Mouse (Mus musculus): ENCODE data around the gene Sik1. TPM values are rescaled to one million over a fixed set of nuclear protein-coding genes. Genes with fewer than 3 reads are reported as not detected.

Gene Sik1
- polyA plus RNA-seq, 1 experiment from 2014 or later: 16.2 TPM

- no peaks in the 10 kb centered on the region for H3K9me3 ChIP-seq (ENCODE audit: control insufficient read depth, low read length)
- 86% methylated on average over 14 of the region's 14 CpGs for WGBS
- no peak overlapping the region for H3K9ac ChIP-seq (ENCODE audit: low read depth, low read length)
- no peak overlapping the region for H3K27ac ChIP-seq (ENCODE audit: low read depth, low read length)
- no peak overlapping the region for H3K4me2 ChIP-seq (ENCODE audit: low read length)
- H3K4me1 ChIP-seq (ENCODE audit: control insufficient read depth, insufficient read depth, low read depth, low read length): peaks cover 12% of the 10 kb centered on the region; the same call in 1 of the 2 replicates
- no peak for ATAC-seq
- no peaks in the 10 kb centered on the region; the same call in 1 of the 2 replicates for H3K27me3 ChIP-seq (replicated peaks; ENCODE audit: control insufficient read depth, insufficient read depth, low read length)
- H3K36me3 ChIP-seq (ENCODE audit: control insufficient read depth, insufficient read depth, low read length): no peaks in the 10 kb centered on the region
- H3K4me3 ChIP-seq (ENCODE audit: low read length): no peak overlapping the region
These were observed 23.6 kb downstream of the Sik1 start for GRCm38 (mm10) chr17:31831866-31832576.

- Histone ChIP-seq H3K27ac (ENCODE audit: low read depth, low read length) (no peak overlapping the region), H3K4me1 (ENCODE audit: control insufficient read depth, insufficient read depth, low read depth, low read length) (peaks cover 12% of the 10 kb centered on the region; the same call in 1 of the 2 replicates), H3K4me3 (ENCODE audit: low read length) (no peak overlapping the region), H3K9ac (ENCODE audit: low read depth, low read length) (no peak overlapping the region), H3K4me2 (ENCODE audit: low read length) (no peak overlapping the region), H3K36me3 (ENCODE audit: control insufficient read depth, insufficient read depth, low read length) (no peaks in the 10 kb centered on the region), H3K27me3 (replicated peaks; ENCODE audit: control insufficient read depth, insufficient read depth, low read length) (no peaks in the 10 kb centered on the region; the same call in 1 of the 2 replicates), H3K9me3 (ENCODE audit: control insufficient read depth, low read length) (no peaks in the 10 kb centered on the region)
- 81% methylated on average over 6 of the region's 6 CpGs for WGBS
- no peak for ATAC-seq
These were observed 24.3 kb downstream of the Sik1 start for GRCm38 (mm10) chr17:31831097-31831865.

- H3K4me3 ChIP-seq (ENCODE audit: low read length): no peak overlapping the region
- H3K4me2 ChIP-seq (ENCODE audit: low read length): no peak overlapping the region
- ATAC-seq: no peak
- H3K9me3 ChIP-seq (ENCODE audit: control insufficient read depth, low read length): no peaks in the 10 kb centered on the region
- H3K4me1 ChIP-seq (ENCODE audit: control insufficient read depth, insufficient read depth, low read depth, low read length): peaks cover 12% of the 10 kb centered on the region; the same call in 1 of the 2 replicates
- no peaks in the 10 kb centered on the region; the same call in 1 of the 2 replicates for H3K27me3 ChIP-seq (replicated peaks; ENCODE audit: control insufficient read depth, insufficient read depth, low read length)
- no peak overlapping the region for H3K27ac ChIP-seq (ENCODE audit: low read depth, low read length)
- H3K36me3 ChIP-seq (ENCODE audit: control insufficient read depth, insufficient read depth, low read length): no peaks in the 10 kb centered on the region
- H3K9ac ChIP-seq (ENCODE audit: low read depth, low read length): no peak overlapping the region
- 92% methylated on average over 8 of the region's 8 CpGs for WGBS
These were observed 25.0 kb downstream of the Sik1 start for GRCm38 (mm10) chr17:31830506-31831075.

- no peaks in the 10 kb centered on the region for H3K9me3 ChIP-seq (ENCODE audit: control insufficient read depth, low read length)
- no peak overlapping the region for H3K4me2 ChIP-seq (ENCODE audit: low read length)
- H3K9ac ChIP-seq (ENCODE audit: low read depth, low read length): no peak overlapping the region
- H3K27me3 ChIP-seq (replicated peaks; ENCODE audit: control insufficient read depth, insufficient read depth, low read length): no peaks in the 10 kb centered on the region; the same call in 1 of the 2 replicates
- no peaks in the 10 kb centered on the region for H3K36me3 ChIP-seq (ENCODE audit: control insufficient read depth, insufficient read depth, low read length)
- 92% methylated on average over 5 of the region's 5 CpGs for WGBS
- no peak overlapping the region for H3K4me3 ChIP-seq (ENCODE audit: low read length)
- no peak for ATAC-seq
- no peak overlapping the region for H3K27ac ChIP-seq (ENCODE audit: low read depth, low read length)
- peaks cover 12% of the 10 kb centered on the region; the same call in 1 of the 2 replicates for H3K4me1 ChIP-seq (ENCODE audit: control insufficient read depth, insufficient read depth, low read depth, low read length)
These were observed 26.7 kb downstream of the Sik1 start for GRCm38 (mm10) chr17:31828916-31829315.

- no peaks in the 10 kb centered on the region; the same call in 1 of the 2 replicates for H3K27me3 ChIP-seq (replicated peaks; ENCODE audit: control insufficient read depth, insufficient read depth, low read length)
- ATAC-seq: no peak
- no peaks in the 10 kb centered on the region for H3K9me3 ChIP-seq (ENCODE audit: control insufficient read depth, low read length)
- no peak overlapping the region for H3K4me2 ChIP-seq (ENCODE audit: low read length)
- H3K4me1 ChIP-seq (ENCODE audit: control insufficient read depth, insufficient read depth, low read depth, low read length): peaks cover 10% of the 10 kb centered on the region; the same call in 1 of the 2 replicates
- 69% methylated on average over 5 of the region's 5 CpGs for WGBS
- H3K27ac ChIP-seq (ENCODE audit: low read depth, low read length): no peak overlapping the region
- no peaks in the 10 kb centered on the region for H3K36me3 ChIP-seq (ENCODE audit: control insufficient read depth, insufficient read depth, low read length)
- H3K9ac ChIP-seq (ENCODE audit: low read depth, low read length): no peak overlapping the region
- no peak overlapping the region for H3K4me3 ChIP-seq (ENCODE audit: low read length)
These were observed 27.5 kb downstream of the Sik1 start for GRCm38 (mm10) chr17:31828118-31828517.

- Histone ChIP-seq H3K27me3 (replicated peaks; ENCODE audit: control insufficient read depth, insufficient read depth, low read length) (no peaks in the 10 kb centered on the region), H3K27ac (ENCODE audit: low read depth, low read length) (peak overlapping the region; percentile 26; the same call in 1 of the 2 replicates), H3K4me1 (ENCODE audit: control insufficient read depth, insufficient read depth, low read depth, low read length) (peaks cover 10% of the 10 kb centered on the region; the same call in 1 of the 2 replicates), H3K36me3 (ENCODE audit: control insufficient read depth, insufficient read depth, low read length) (no peaks in the 10 kb centered on the region), H3K9me3 (ENCODE audit: control insufficient read depth, low read length) (no peaks in the 10 kb centered on the region), H3K4me2 (ENCODE audit: low read length) (no peak overlapping the region), H3K4me3 (ENCODE audit: low read length) (no peak overlapping the region), H3K9ac (ENCODE audit: low read depth, low read length) (no peak overlapping the region)
- WGBS: 59% methylated on average over 5 of the region's 5 CpGs
- ATAC-seq: peak; percentile 81
These were observed 28.4 kb downstream of the Sik1 start for GRCm38 (mm10) chr17:31827206-31827605.

GRCm38 (mm10) chr17:31826669-31827068, 28.9 kb downstream of the Sik1 start:
- no peak overlapping the region for H3K4me3 ChIP-seq (ENCODE audit: low read length)
- H3K27me3 ChIP-seq (replicated peaks; ENCODE audit: control insufficient read depth, insufficient read depth, low read length): no peaks in the 10 kb centered on the region
- 27% methylated on average over 6 of the region's 6 CpGs for WGBS
- ATAC-seq: no peak
- H3K9me3 ChIP-seq (ENCODE audit: control insufficient read depth, low read length): no peaks in the 10 kb centered on the region
- H3K27ac ChIP-seq (ENCODE audit: low read depth, low read length): no peak overlapping the region
- no peaks in the 10 kb centered on the region for H3K36me3 ChIP-seq (ENCODE audit: control insufficient read depth, insufficient read depth, low read length)
- H3K4me2 ChIP-seq (ENCODE audit: low read length): no peak overlapping the region
- peaks cover 10% of the 10 kb centered on the region; the same call in 1 of the 2 replicates for H3K4me1 ChIP-seq (ENCODE audit: control insufficient read depth, insufficient read depth, low read depth, low read length)
- no peak overlapping the region for H3K9ac ChIP-seq (ENCODE audit: low read depth, low read length)

- H3K4me1 ChIP-seq (ENCODE audit: control insufficient read depth, insufficient read depth, low read depth, low read length): peaks cover 12% of the 10 kb centered on the region; the same call in 1 of the 2 replicates
- H3K9me3 ChIP-seq (ENCODE audit: control insufficient read depth, low read length): no peaks in the 10 kb centered on the region
- H3K36me3 ChIP-seq (ENCODE audit: control insufficient read depth, insufficient read depth, low read length): no peaks in the 10 kb centered on the region
- ATAC-seq: no peak
- H3K4me3 ChIP-seq (ENCODE audit: low read length): no peak overlapping the region
- no peaks in the 10 kb centered on the region for H3K27me3 ChIP-seq (replicated peaks; ENCODE audit: control insufficient read depth, insufficient read depth, low read length)
- H3K27ac ChIP-seq (ENCODE audit: low read depth, low read length): no peak overlapping the region
- no peak overlapping the region for H3K9ac ChIP-seq (ENCODE audit: low read depth, low read length)
- WGBS: 88% methylated on average over 9 of the region's 9 CpGs
- H3K4me2 ChIP-seq (ENCODE audit: low read length): no peak overlapping the region
These were observed 29.9 kb downstream of the Sik1 start for GRCm38 (mm10) chr17:31825678-31826077.

GRCm38 (mm10) chr17:31824812-31825211, 30.8 kb downstream of the Sik1 start:
- H3K4me1 ChIP-seq (ENCODE audit: control insufficient read depth, insufficient read depth, low read depth, low read length): peaks cover 12% of the 10 kb centered on the region; the same call in 1 of the 2 replicates
- no peak overlapping the region for H3K4me2 ChIP-seq (ENCODE audit: low read length)
- H3K27ac ChIP-seq (ENCODE audit: low read depth, low read length): no peak overlapping the region
- ATAC-seq: no peak
- no peak overlapping the region for H3K9ac ChIP-seq (ENCODE audit: low read depth, low read length)
- H3K9me3 ChIP-seq (ENCODE audit: control insufficient read depth, low read length): no peaks in the 10 kb centered on the region
- H3K4me3 ChIP-seq (ENCODE audit: low read length): no peak overlapping the region
- no peaks in the 10 kb centered on the region for H3K36me3 ChIP-seq (ENCODE audit: control insufficient read depth, insufficient read depth, low read length)
- 89% methylated on average over 7 of the region's 7 CpGs for WGBS
- H3K27me3 ChIP-seq (replicated peaks; ENCODE audit: control insufficient read depth, insufficient read depth, low read length): no peaks in the 10 kb centered on the region

All from hindbrain, embryonic 16.5 days (tissue).